Mouse (Mus musculus) thymus, adult 2 months (tissue): Measurements from ENCODE around the gene Itgb6.

ENCODE experiments used
- CTCF ChIP-seq: fragments of 200-500 bp; IDR thresholded peaks from 2 replicates; pipeline ENCODE4 v1.5.1; 2012; ENCODE audit warnings: mild to moderate bottlenecking, control low read depth, low read length, moderate library complexity, borderline replicate concordance; ENCODE audit not compliant: control insufficient read depth, poor library complexity, insufficient read depth; ENCODE audit errors: extremely low read depth
- POLR2A ChIP-seq: fragments of 200-500 bp; IDR thresholded peaks from 2 replicates; pipeline ENCODE4 v1.6.1; 2012; ENCODE audit warnings: mild to moderate bottlenecking, low read length, control low read depth, moderate library complexity; ENCODE audit not compliant: control insufficient read depth, poor library complexity, insufficient read depth; ENCODE audit errors: extremely low read depth

GRCm38 (mm10) chr2:60551673-60552072 is 170.8 kb downstream of the Itgb6 start:
- TF ChIP-seq POLR2A, result no peak
- TF ChIP-seq CTCF, result no peak
